Mouse (Mus musculus): ENCODE results near the gene Mapk6. TPM values are rescaled to one million over a fixed set of nuclear protein-coding genes. Genes with fewer than 3 reads are reported as not detected.
A peak's percentile ranks its signal among the peaks of the same experiment; 100 is the strongest.

The Mapk6 gene
- polyA plus RNA-seq, 1 experiment from 2014 or later = 40.1 TPM

DNA sequence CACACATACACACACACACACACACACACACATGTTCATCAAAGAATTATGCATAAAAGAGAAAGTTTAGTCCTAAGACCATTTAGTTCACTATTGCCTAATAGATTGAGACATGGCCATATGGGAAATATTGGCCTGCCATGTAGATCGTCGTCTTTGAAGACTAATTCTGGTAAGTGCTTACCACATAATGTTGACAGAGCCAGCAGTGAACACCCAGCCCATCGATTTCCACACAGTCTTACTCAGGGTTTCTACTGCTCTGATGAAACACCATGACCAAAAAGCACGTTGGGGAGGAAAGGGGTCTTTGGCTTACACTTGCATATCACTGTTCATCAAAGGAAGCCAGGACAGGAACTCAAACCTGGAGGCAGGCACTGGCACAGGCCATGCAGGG is 67.4 kb downstream of the Mapk6 start:
- Histone ChIP-seq H3K27me3 (ENCODE audit: insufficient read depth, low read length) (no peaks in the 10 kb centered on the region), H3K4me1 (replicated peaks; ENCODE audit: insufficient read depth, low read length) (no peaks in the 10 kb centered on the region), H3K4me3 (replicated peaks; ENCODE audit: low read depth, low read length) (no peak overlapping the region), H3K36me3 (ENCODE audit: insufficient read depth, low read length) (peaks cover 19% of the 10 kb centered on the region; the same call in 1 of the 2 replicates), H3K9me3 (replicated peaks; ENCODE audit: low read length) (no peaks in the 10 kb centered on the region), H3K4me2 (ENCODE audit: low read length) (no peak overlapping the region), H3K9ac (ENCODE audit: low read depth, low read length) (no peak overlapping the region), H3K27ac (no peak overlapping the region)
- no peak for TF ChIP-seq CTCF (IDR thresholded peaks at IDR 0.05; ENCODE audit: low read depth)
- ATAC-seq (replicated peaks; ENCODE audit: low FRiP score, low read depth) (no peak), DNase-seq (ENCODE audit: low spot score) (no peak)
- WGBS = 82% methylated on average over 4 of the region's 4 CpGs

DNA sequence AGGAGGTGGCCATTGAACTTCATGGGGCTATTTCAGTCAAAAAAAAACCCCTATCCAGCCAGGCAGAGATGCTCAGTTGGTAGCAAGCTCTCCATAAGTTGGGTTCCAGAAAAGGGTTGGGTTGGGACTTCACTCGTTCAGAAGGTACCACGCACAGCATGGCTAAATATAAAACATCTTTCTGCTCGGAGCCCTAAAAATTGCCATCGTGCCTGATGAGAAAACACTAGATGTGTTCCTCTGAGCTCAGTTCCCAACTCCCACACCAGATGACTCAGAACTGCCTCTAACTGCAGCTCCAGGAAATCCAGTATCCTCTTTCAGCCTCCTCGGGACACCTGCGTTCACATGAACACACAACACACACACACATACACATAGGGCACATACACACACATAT is 71.8 kb downstream of the Mapk6 start:
- no peak for DNase-seq (ENCODE audit: low spot score)
- Histone ChIP-seq H3K27ac (no peak overlapping the region), H3K9ac (ENCODE audit: low read depth, low read length) (no peak overlapping the region), H3K4me2 (ENCODE audit: low read length) (no peak overlapping the region), H3K27me3 (ENCODE audit: insufficient read depth, low read length) (no peaks in the 10 kb centered on the region), H3K36me3 (ENCODE audit: insufficient read depth, low read length) (peaks cover 34% of the 10 kb centered on the region), H3K4me3 (replicated peaks; ENCODE audit: low read depth, low read length) (no peak overlapping the region), H3K9me3 (replicated peaks; ENCODE audit: low read length) (no peaks in the 10 kb centered on the region), H3K4me1 (replicated peaks; ENCODE audit: insufficient read depth, low read length) (no peaks in the 10 kb centered on the region)
- 85% methylated on average over 6 of the region's 6 CpGs for WGBS
- TF ChIP-seq CTCF (IDR thresholded peaks at IDR 0.05; ENCODE audit: low read depth) = no peak
- no peak for ATAC-seq (replicated peaks; ENCODE audit: low FRiP score, low read depth)

DNA sequence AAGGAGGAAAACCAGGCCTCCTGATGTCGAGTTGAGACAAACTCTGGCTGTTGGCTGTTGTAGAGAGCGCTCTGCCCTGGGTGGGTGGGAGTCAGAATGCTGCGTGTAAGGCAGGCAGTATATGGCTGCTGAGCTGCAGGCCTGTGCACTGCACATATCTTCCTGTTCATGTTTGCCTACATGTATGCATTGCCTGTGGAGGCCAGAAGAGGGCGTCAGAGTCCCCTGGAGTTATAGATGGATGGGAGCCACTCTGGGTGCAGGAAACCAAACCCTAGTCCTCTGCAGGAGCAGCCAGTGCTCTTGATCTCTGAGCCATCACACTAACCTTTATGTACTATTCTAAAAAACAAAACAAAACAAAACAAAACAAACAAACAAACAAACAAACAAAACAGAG is 75.4 kb downstream of the Mapk6 start:
- 86% methylated on average over 4 of the region's 4 CpGs for WGBS
- Histone ChIP-seq H3K27ac (no peak overlapping the region), H3K27me3 (ENCODE audit: insufficient read depth, low read length) (no peaks in the 10 kb centered on the region), H3K4me1 (replicated peaks; ENCODE audit: insufficient read depth, low read length) (no peaks in the 10 kb centered on the region), H3K36me3 (ENCODE audit: insufficient read depth, low read length) (peaks cover 33% of the 10 kb centered on the region), H3K4me3 (replicated peaks; ENCODE audit: low read depth, low read length) (no peak overlapping the region), H3K9ac (ENCODE audit: low read depth, low read length) (no peak overlapping the region), H3K4me2 (ENCODE audit: low read length) (no peak overlapping the region), H3K9me3 (replicated peaks; ENCODE audit: low read length) (no peaks in the 10 kb centered on the region)
- peak; percentile 23; the same call in 1 of the 2 replicates for TF ChIP-seq CTCF (IDR thresholded peaks at IDR 0.05; ENCODE audit: low read depth)
- DNase-seq (ENCODE audit: low spot score) (no peak), ATAC-seq (replicated peaks; ENCODE audit: low FRiP score, low read depth) (no peak)

DNA sequence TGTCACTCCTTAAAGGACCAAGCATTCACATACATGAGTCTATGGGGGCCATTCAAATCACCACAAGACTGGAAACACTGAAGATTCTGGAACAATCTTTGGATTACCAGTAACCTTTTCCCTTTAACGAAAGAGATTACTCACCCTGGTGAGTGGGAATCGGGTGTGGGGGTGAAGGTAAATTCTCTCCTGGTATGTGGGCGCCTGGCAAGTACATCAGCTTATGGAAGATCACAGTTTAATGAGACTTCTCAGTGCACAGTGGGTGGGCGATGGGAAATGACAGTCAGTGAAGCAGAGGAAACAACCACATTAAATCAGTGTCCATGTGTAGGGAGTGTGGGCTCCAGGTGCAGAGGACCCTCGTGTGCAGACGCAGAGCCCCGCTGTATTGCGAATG is 79.0 kb downstream of the Mapk6 start:
- Histone ChIP-seq H3K36me3 (ENCODE audit: insufficient read depth, low read length) (peaks cover 16% of the 10 kb centered on the region), H3K27ac (no peak overlapping the region), H3K9ac (ENCODE audit: low read depth, low read length) (no peak overlapping the region), H3K4me3 (replicated peaks; ENCODE audit: low read depth, low read length) (no peak overlapping the region), H3K9me3 (replicated peaks; ENCODE audit: low read length) (no peaks in the 10 kb centered on the region), H3K27me3 (ENCODE audit: insufficient read depth, low read length) (no peaks in the 10 kb centered on the region), H3K4me1 (replicated peaks; ENCODE audit: insufficient read depth, low read length) (no peaks in the 10 kb centered on the region), H3K4me2 (ENCODE audit: low read length) (no peak overlapping the region)
- DNase-seq (ENCODE audit: low spot score) = no peak
- no peak for TF ChIP-seq CTCF (IDR thresholded peaks at IDR 0.05; ENCODE audit: low read depth)
- WGBS = 82% methylated on average over 8 of the region's 8 CpGs
- no peak for ATAC-seq (replicated peaks; ENCODE audit: low FRiP score, low read depth)

DNA sequence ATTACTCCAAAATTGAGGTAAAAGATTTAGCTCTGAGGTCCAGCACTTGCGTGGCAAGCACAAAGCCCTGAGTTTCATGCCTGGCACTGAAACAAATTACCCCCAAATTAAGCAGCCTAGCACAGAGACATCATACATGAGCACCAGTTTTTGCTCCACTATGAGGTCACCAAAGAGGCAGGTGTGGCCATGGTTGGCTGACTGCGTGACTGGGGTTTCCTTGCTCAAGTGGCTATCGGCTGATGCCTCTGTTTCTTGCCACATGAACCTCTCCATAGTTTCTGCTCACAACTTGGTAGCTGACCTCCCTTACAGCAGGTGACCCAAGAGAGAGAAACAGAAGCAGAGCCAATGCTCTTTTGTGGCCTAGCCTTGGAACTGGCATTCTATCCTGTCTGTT is 81.8 kb downstream of the Mapk6 start:
- no peak overlapping the region for H3K27ac ChIP-seq
- no peaks in the 10 kb centered on the region for H3K27me3 ChIP-seq (ENCODE audit: insufficient read depth, low read length)
- WGBS = 83% methylated on average over 3 of the region's 3 CpGs
- no peak overlapping the region for H3K9ac ChIP-seq (ENCODE audit: low read depth, low read length)
- peaks cover 8% of the 10 kb centered on the region; the same call in 1 of the 2 replicates for H3K36me3 ChIP-seq (ENCODE audit: insufficient read depth, low read length)
- no peak for ATAC-seq (replicated peaks; ENCODE audit: low FRiP score, low read depth)
- H3K4me1 ChIP-seq (replicated peaks; ENCODE audit: insufficient read depth, low read length) = no peaks in the 10 kb centered on the region
- H3K9me3 ChIP-seq (replicated peaks; ENCODE audit: low read length) = no peaks in the 10 kb centered on the region
- no peak for DNase-seq (ENCODE audit: low spot score)
- no peak overlapping the region for H3K4me2 ChIP-seq (ENCODE audit: low read length)
- H3K4me3 ChIP-seq (replicated peaks; ENCODE audit: low read depth, low read length) = no peak overlapping the region
- no peak for TF ChIP-seq CTCF (IDR thresholded peaks at IDR 0.05; ENCODE audit: low read depth)

DNA sequence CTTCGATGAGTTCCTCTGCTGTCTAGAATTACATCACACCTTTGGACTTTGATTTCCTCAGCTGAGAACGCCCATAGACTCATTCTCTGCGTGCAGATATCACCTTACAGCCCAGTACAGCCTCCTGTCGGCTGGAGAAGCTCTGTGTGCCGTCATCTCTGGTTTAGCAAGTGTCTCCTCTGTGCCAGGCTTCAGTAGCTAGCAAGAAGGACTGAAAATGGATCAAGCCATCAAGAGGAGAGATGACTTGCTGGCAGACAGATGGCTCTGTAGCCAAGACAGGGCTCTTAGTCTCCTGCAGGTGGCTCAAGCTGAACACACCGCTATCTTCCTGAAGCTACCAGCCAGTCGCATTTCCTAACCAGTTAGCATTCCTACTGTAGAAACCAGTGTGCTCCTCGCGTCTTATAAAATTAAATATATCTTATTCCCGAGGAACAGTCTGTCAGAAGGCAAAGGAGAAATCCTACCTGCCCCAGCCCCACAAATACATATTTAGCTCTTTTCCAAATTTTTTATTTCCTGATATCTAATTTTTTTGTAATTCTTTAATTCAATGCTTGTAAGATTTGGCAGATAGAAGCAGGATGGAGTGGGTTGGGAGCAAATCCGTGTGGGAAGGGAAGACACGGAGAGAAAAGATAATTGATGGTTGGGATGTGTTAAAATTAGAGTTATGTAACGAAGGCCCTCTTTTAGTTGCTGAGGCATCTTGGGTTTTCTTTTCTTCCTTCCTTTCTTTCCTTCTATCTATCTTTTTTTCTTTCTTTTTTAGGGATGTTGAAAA is 87.5 kb downstream of the Mapk6 start:
- Histone ChIP-seq H3K4me2 (ENCODE audit: low read length) (no peak overlapping the region), H3K9me3 (replicated peaks; ENCODE audit: low read length) (no peaks in the 10 kb centered on the region), H3K4me1 (replicated peaks; ENCODE audit: insufficient read depth, low read length) (no peaks in the 10 kb centered on the region), H3K36me3 (ENCODE audit: insufficient read depth, low read length) (0 out of 2 replicates have a peak, but pooled peaks cover 2% of the 10 kb centered on the region), H3K27me3 (ENCODE audit: insufficient read depth, low read length) (no peaks in the 10 kb centered on the region), H3K4me3 (replicated peaks; ENCODE audit: low read depth, low read length) (no peak overlapping the region), H3K27ac (no peak overlapping the region), H3K9ac (ENCODE audit: low read depth, low read length) (no peak overlapping the region)
- WGBS = 55% methylated on average over 13 of the region's 13 CpGs
- ATAC-seq (replicated peaks; ENCODE audit: low FRiP score, low read depth) (peak; percentile 80; the same call in 1 of the 2 replicates), DNase-seq (ENCODE audit: low spot score) (peak; percentile 40)
- no peak for TF ChIP-seq CTCF (IDR thresholded peaks at IDR 0.05; ENCODE audit: low read depth)
